Mouse (Mus musculus) limb, embryonic 10.5 days (tissue): Measurements from ENCODE around the gene Gnaz. TPM values are rescaled to one million over a fixed set of nuclear protein-coding genes. Genes with fewer than 3 reads are reported as not detected.

Experiments used
- DNase-seq: peaks from one replicate; pipeline ENCODE4 v3.0.0-alpha.2; 2017; ENCODE audit warnings: low spot score
- H3K27ac ChIP-seq: fragments of 300-500 bp; sonication (generic); 2 replicates; pipeline ENCODE4 v1.5.1; 2016; ENCODE audit warnings: mild to moderate bottlenecking
- H3K27me3 ChIP-seq: fragments of 300-500 bp; sonication (generic); 2 replicates; pipeline ENCODE4 v1.6.1; 2016; ENCODE audit warnings: low read depth, mild to moderate bottlenecking; ENCODE audit not compliant: poor library complexity, severe bottlenecking
- H3K36me3 ChIP-seq: fragments of 300-500 bp; sonication (generic); 2 replicates; pipeline ENCODE4 v1.6.1; 2016; ENCODE audit warnings: mild to moderate bottlenecking, moderate library complexity
- H3K4me1 ChIP-seq: fragments of 300-500 bp; sonication (generic); 2 replicates; pipeline ENCODE4 v1.6.1; 2016
- H3K4me3 ChIP-seq: fragments of 300-500 bp; sonication (generic); 2 replicates; pipeline ENCODE4 v1.5.1; 2016; ENCODE audit warnings: mild to moderate bottlenecking, moderate library complexity
- H3K9me3 ChIP-seq: fragments of 300-500 bp; sonication (generic); replicated peaks from 2 replicates; pipeline ENCODE4 v1.6.1; 2016; ENCODE audit warnings: mild to moderate bottlenecking
- WGBS: fragments of 180-500 bp; shearing (Covaris S2); methylation state at CpG from one replicate; pipeline ENCODE4 v1.1.7; 2016; 5-methylcytosine and 5-hydroxymethylcytosine counted together
- polyA plus RNA-seq: library from polyadenylated mRNA; unstranded; fragments of >200 nt; fragmentation: Nextera tagmentation; extraction: Ambion mirVana; gene quantifications from 2 replicates; pipeline ENCODE4 v1.2.1, GENCODE M21; 2016

Gene Gnaz
- polyA plus RNA-seq, 1 experiment from 2014 or later = 3.4 TPM

- no peaks in the 10 kb centered on the region for H3K27me3 ChIP-seq
- no peak overlapping the region for H3K27ac ChIP-seq
- no peaks in the 10 kb centered on the region for H3K9me3 ChIP-seq
- H3K4me3 ChIP-seq = no peak overlapping the region
- peaks cover 32% of the 10 kb centered on the region for H3K36me3 ChIP-seq
- WGBS = 96% methylated on average over 15 of the region's 15 CpGs
- H3K4me1 ChIP-seq = no peaks in the 10 kb centered on the region
- no peak for DNase-seq
These were observed 78.9 kb downstream of the Gnaz start for GRCm38 (mm10) chr10:75045831-75046230.

- no peak for DNase-seq
- Histone ChIP-seq H3K9me3 (no peaks in the 10 kb centered on the region), H3K4me3 (no peak overlapping the region), H3K27me3 (no peaks in the 10 kb centered on the region), H3K27ac (no peak overlapping the region), H3K36me3 (peaks cover 28% of the 10 kb centered on the region), H3K4me1 (no peaks in the 10 kb centered on the region)
- WGBS = 94% methylated on average over 7 of the region's 7 CpGs
These were observed 81.7 kb downstream of the Gnaz start for GRCm38 (mm10) chr10:75048711-75049110.

GRCm38 (mm10) chr10:75051364-75052074, 84.5 kb downstream of the Gnaz start:
- Histone ChIP-seq H3K9me3 (no peaks in the 10 kb centered on the region), H3K27me3 (no peaks in the 10 kb centered on the region), H3K4me1 (0 out of 2 replicates have a peak, but pooled peaks cover 3% of the 10 kb centered on the region), H3K4me3 (no peak overlapping the region), H3K27ac (no peak overlapping the region), H3K36me3 (peaks cover 12% of the 10 kb centered on the region; the same call in 1 of the 2 replicates)
- DNase-seq = no peak
- WGBS = 94% methylated on average over 21 of the region's 21 CpGs

GRCm38 (mm10) chr10:75052902-75053301, 85.9 kb downstream of the Gnaz start:
- H3K9me3 ChIP-seq = no peaks in the 10 kb centered on the region
- WGBS = 84% methylated on average over 8 of the region's 8 CpGs
- no peaks in the 10 kb centered on the region for H3K27me3 ChIP-seq
- DNase-seq = no peak
- H3K4me3 ChIP-seq = no peak overlapping the region
- no peak overlapping the region for H3K27ac ChIP-seq
- 0 out of 2 replicates have a peak, but pooled peaks cover 3% of the 10 kb centered on the region for H3K4me1 ChIP-seq
- peaks cover 9% of the 10 kb centered on the region; the same call in 1 of the 2 replicates for H3K36me3 ChIP-seq

GRCm38 (mm10) chr10:75053655-75054054, 86.7 kb downstream of the Gnaz start:
- H3K4me3 ChIP-seq = no peak overlapping the region
- no peak overlapping the region for H3K27ac ChIP-seq
- 0 out of 2 replicates have a peak, but pooled peaks cover 3% of the 10 kb centered on the region for H3K36me3 ChIP-seq
- 0 out of 2 replicates have a peak, but pooled peaks cover 3% of the 10 kb centered on the region for H3K4me1 ChIP-seq
- DNase-seq = no peak
- H3K9me3 ChIP-seq = no peaks in the 10 kb centered on the region
- H3K27me3 ChIP-seq = no peaks in the 10 kb centered on the region
- WGBS = 93% methylated on average over 4 of the region's 4 CpGs

GRCm38 (mm10) chr10:75054125-75054524, 87.1 kb downstream of the Gnaz start:
- WGBS = 79% methylated on average over 6 of the region's 6 CpGs
- Histone ChIP-seq H3K4me3 (no peak overlapping the region), H3K36me3 (0 out of 2 replicates have a peak, but pooled peaks cover 2% of the 10 kb centered on the region), H3K9me3 (no peaks in the 10 kb centered on the region), H3K27ac (no peak overlapping the region), H3K4me1 (peaks cover 7% of the 10 kb centered on the region; the same call in 1 of the 2 replicates), H3K27me3 (no peaks in the 10 kb centered on the region)
- DNase-seq = no peak

- peaks cover 20% of the 10 kb centered on the region for H3K4me1 ChIP-seq
- 0 out of 2 replicates have a peak, but pooled peaks cover 2% of the 10 kb centered on the region for H3K36me3 ChIP-seq
- H3K4me3 ChIP-seq = no peak overlapping the region
- no peaks in the 10 kb centered on the region for H3K9me3 ChIP-seq
- H3K27me3 ChIP-seq = no peaks in the 10 kb centered on the region
- 77% methylated on average over 5 of the region's 5 CpGs for WGBS
- no peak for DNase-seq
- no peak overlapping the region for H3K27ac ChIP-seq
These were observed 88.7 kb downstream of the Gnaz start for GRCm38 (mm10) chr10:75055672-75056071.

- H3K27ac ChIP-seq = no peak overlapping the region
- no peaks in the 10 kb centered on the region for H3K27me3 ChIP-seq
- H3K9me3 ChIP-seq = no peaks in the 10 kb centered on the region
- H3K4me3 ChIP-seq = no peak overlapping the region
- no peaks in the 10 kb centered on the region for H3K36me3 ChIP-seq
- WGBS = 36% methylated on average over 4 of the region's 4 CpGs
- H3K4me1 ChIP-seq = peaks cover 24% of the 10 kb centered on the region
- no peak for DNase-seq
These were observed 89.3 kb downstream of the Gnaz start for GRCm38 (mm10) chr10:75056255-75056654.

- DNase-seq = no peak
- 91% methylated on average over 8 of the region's 8 CpGs for WGBS
- Histone ChIP-seq H3K9me3 (no peaks in the 10 kb centered on the region), H3K4me3 (no peak overlapping the region), H3K27ac (no peak overlapping the region), H3K4me1 (peaks cover 45% of the 10 kb centered on the region), H3K36me3 (no peaks in the 10 kb centered on the region), H3K27me3 (peaks cover 7% of the 10 kb centered on the region; the same call in 1 of the 2 replicates)
These were observed 91.4 kb downstream of the Gnaz start for GRCm38 (mm10) chr10:75058336-75058735.

GRCm38 (mm10) chr10:75058761-75059395, 91.9 kb downstream of the Gnaz start:
- Histone ChIP-seq H3K9me3 (no peaks in the 10 kb centered on the region), H3K4me3 (peak overlapping the region; percentile 91), H3K27me3 (peaks cover 7% of the 10 kb centered on the region; the same call in 1 of the 2 replicates), H3K27ac (peak overlapping the region; percentile 39; the same call in 1 of the 2 replicates), H3K4me1 (peaks cover 50% of the 10 kb centered on the region), H3K36me3 (no peaks in the 10 kb centered on the region)
- WGBS = 39% methylated on average over 9 of the region's 9 CpGs
- DNase-seq = no peak

- peaks cover 7% of the 10 kb centered on the region; the same call in 1 of the 2 replicates for H3K27me3 ChIP-seq
- WGBS = 1% methylated on average over 11 of the region's 11 CpGs
- H3K4me3 ChIP-seq = peak overlapping the region; percentile 91
- peak overlapping the region; percentile 39; the same call in 1 of the 2 replicates for H3K27ac ChIP-seq
- H3K36me3 ChIP-seq = peaks cover 3% of the 10 kb centered on the region
- no peaks in the 10 kb centered on the region for H3K9me3 ChIP-seq
- H3K4me1 ChIP-seq = peaks cover 56% of the 10 kb centered on the region
- DNase-seq = peak; percentile 65
These were observed 92.4 kb downstream of the Gnaz start for GRCm38 (mm10) chr10:75059396-75059795.

- Histone ChIP-seq H3K36me3 (peaks cover 13% of the 10 kb centered on the region), H3K4me3 (peak within 1 kb of the TSS; percentile 91), H3K9me3 (no peaks in the 10 kb centered on the region), H3K27me3 (peaks cover 7% of the 10 kb centered on the region; the same call in 1 of the 2 replicates), H3K27ac (peak within 1 kb of the TSS; percentile 91), H3K4me1 (peaks cover 62% of the 10 kb centered on the region)
- 1% methylated on average over 48 of the region's 73 CpGs for WGBS
- peak; percentile 87 for DNase-seq
These were observed 93.4 kb downstream of the Gnaz start, which contains the start of gene Bcr for GRCm38 (mm10) chr10:75060217-75060842. Bcr (plus strand) TSS chr10:75060592.
